Mouse (Mus musculus): ENCODE results near the gene Ppp1r13l. TPM values are rescaled to one million over a fixed set of nuclear protein-coding genes. Genes with fewer than 3 reads are reported as not detected.
A peak's percentile ranks its signal among the peaks of the same experiment; 100 is the strongest.

Ppp1r13l gene
- polyA plus RNA-seq, 1 experiment from 2014 or later, result 3.1 TPM

GRCm38 (mm10) chr7:19341250-19341649, 18.3 kb upstream of the Ppp1r13l start:
- WGBS, result 19% methylated on average over 10 of the region's 10 CpGs
- peaks cover 13% of the 10 kb centered on the region for H3K27me3 ChIP-seq (replicated peaks)
- H3K27ac ChIP-seq, result no peak overlapping the region
- no peaks in the 10 kb centered on the region for H3K36me3 ChIP-seq
- peaks cover 31% of the 10 kb centered on the region for H3K4me1 ChIP-seq
- H3K9ac ChIP-seq, result no peak overlapping the region
- ATAC-seq (ENCODE audit: low FRiP score, low read depth), result no peak
- peak overlapping the region; percentile 93 for H3K4me2 ChIP-seq (replicated peaks)
- peak overlapping the region; percentile 1; the same call in 1 of the 2 replicates for H3K4me3 ChIP-seq
- H3K9me3 ChIP-seq, result no peaks in the 10 kb centered on the region

DNA sequence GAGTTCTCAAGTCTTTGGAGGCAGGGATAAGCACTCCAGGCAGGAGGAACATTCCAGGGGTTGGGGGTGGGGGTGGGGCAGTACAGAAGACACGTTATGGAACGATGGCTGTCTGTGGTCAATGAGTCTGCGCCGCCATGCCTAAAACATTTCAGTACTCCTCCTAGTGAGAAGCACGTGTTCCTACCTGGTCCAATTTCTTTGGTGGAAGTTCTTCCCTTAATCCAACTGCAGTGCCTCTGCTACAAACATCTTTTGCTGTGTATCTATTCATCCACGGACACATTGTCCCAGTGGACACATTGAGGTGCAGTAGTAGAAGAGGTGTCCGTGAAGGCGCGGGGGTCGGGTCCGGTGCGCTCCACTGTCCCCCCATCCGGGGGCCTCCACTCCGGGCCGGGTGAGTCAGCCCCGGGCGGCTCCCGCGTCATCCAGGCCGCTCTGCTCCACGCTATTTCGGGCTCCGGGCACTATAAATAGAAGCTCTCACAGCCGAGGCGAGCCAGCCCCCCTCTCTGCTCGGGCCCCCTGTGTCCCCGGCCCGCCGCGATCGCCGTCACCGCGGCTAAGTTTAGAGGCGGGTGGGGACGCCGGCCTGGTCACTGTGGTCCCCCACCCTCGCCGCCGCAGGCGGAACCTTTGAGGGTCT, 17.7 kb upstream of the Ppp1r13l start:
- Histone ChIP-seq H3K27ac (no peak overlapping the region), H3K36me3 (no peaks in the 10 kb centered on the region), H3K4me1 (peaks cover 33% of the 10 kb centered on the region), H3K9ac (peak overlapping the region; percentile 47), H3K9me3 (no peaks in the 10 kb centered on the region), H3K4me2 (replicated peaks) (peak overlapping the region; percentile 93), H3K27me3 (replicated peaks) (peaks cover 13% of the 10 kb centered on the region), H3K4me3 (peak overlapping the region; percentile 46)
- no peak for ATAC-seq (ENCODE audit: low FRiP score, low read depth)
- WGBS, result 1% methylated on average over 41 of the region's 41 CpGs

- no peak overlapping the region for H3K27ac ChIP-seq
- WGBS, result under 1% methylated on average over 27 of the region's 27 CpGs
- peak overlapping the region; percentile 46 for H3K4me3 ChIP-seq
- H3K36me3 ChIP-seq, result no peaks in the 10 kb centered on the region
- peak overlapping the region; percentile 47 for H3K9ac ChIP-seq
- H3K4me2 ChIP-seq (replicated peaks), result peak overlapping the region; percentile 93
- H3K27me3 ChIP-seq (replicated peaks), result peaks cover 13% of the 10 kb centered on the region
- peaks cover 33% of the 10 kb centered on the region for H3K4me1 ChIP-seq
- no peaks in the 10 kb centered on the region for H3K9me3 ChIP-seq
- peak; percentile 17; the same call in 1 of the 2 replicates for ATAC-seq (ENCODE audit: low FRiP score, low read depth)
These were observed 17.0 kb upstream of the Ppp1r13l start for GRCm38 (mm10) chr7:19342481-19343027.

DNA sequence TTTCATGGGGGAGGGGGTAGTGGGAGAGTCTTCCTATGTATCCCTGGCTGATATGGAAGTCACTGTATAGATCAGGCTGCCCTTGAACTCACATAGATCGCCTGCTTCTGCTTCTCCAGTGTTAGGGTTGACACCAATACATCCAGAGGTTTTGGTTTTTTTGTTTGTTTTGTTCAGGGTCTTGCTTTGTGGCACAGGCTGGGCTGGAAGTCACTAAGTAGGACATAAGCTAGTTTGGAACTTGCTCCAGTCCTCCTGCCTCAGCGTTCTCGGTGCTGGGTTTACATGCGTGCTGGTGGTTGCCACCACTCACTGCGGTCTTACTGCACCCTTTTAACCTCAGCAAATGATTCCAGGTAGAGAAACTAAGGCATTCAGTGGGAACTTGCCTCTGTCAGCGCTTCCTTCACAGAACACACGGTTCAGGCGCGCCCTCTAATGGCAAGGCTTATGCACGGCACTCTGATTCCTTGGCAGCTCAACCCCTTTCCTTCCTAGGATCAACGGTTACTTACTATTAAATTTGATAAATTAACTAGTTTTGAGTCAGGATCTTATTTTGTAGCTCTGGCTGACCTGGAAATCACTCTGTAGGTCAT, 16.2 kb upstream of the Ppp1r13l start:
- Histone ChIP-seq H3K4me1 (peaks cover 33% of the 10 kb centered on the region), H3K9ac (no peak overlapping the region), H3K9me3 (no peaks in the 10 kb centered on the region), H3K36me3 (peaks cover 6% of the 10 kb centered on the region), H3K27me3 (replicated peaks) (peaks cover 13% of the 10 kb centered on the region), H3K4me2 (replicated peaks) (peak overlapping the region; percentile 93), H3K27ac (no peak overlapping the region), H3K4me3 (no peak overlapping the region)
- no peak for ATAC-seq (ENCODE audit: low FRiP score, low read depth)
- WGBS, result 3% methylated on average over 11 of the region's 11 CpGs

DNA sequence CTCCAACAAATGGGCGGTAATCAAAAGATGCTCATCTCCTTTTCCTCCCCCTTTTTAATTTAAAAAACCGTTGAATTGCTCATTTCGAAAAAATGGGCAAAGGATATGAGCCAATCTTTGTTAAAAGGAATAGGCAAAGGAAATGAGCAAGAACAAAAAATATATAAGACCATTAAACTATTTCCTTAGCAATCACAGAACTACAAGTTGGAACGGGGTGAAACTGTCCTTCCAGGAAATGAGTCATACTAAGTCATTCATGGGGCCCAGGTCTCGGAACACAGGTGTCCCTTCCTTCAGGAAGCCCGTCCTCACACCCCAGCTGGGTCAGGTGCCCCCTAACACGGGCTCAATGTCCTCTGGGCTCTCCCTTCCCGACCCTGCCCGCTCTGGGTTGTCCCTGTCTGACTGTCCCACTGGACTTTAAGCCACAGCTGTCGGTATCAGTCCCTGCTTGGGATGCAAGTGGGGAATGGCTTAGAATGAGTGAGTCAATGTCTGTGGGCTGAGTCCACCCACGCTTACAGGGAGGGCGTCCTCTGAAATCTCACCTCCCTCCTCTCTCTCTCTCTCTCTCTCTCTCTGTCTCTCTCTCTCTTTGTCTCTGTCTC, 15.2 kb upstream of the Ppp1r13l start, which contains the start of gene Ercc1:
Gene Ercc1, plus strand, starts transcription at position 542 of the 611 bp plus-strand sequence.
- peaks cover 13% of the 10 kb centered on the region for H3K27me3 ChIP-seq (replicated peaks)
- H3K4me2 ChIP-seq (replicated peaks), result peak within 1 kb of the TSS; percentile 87
- peak within 1 kb of the TSS; percentile 65 for H3K4me3 ChIP-seq
- H3K9me3 ChIP-seq, result no peaks in the 10 kb centered on the region
- peaks cover 33% of the 10 kb centered on the region for H3K4me1 ChIP-seq
- peak within 1 kb of the TSS; percentile 67 for H3K9ac ChIP-seq
- peaks cover 16% of the 10 kb centered on the region for H3K36me3 ChIP-seq
- 23% methylated on average over 12 of the region's 12 CpGs for WGBS
- ATAC-seq (ENCODE audit: low FRiP score, low read depth), result peak; percentile 7; the same call in 1 of the 2 replicates
- H3K27ac ChIP-seq, result peak within 1 kb of the TSS; percentile 70

GRCm38 (mm10) chr7:19344938-19345471, 14.5 kb upstream of the Ppp1r13l start:
- under 1% methylated on average over 31 of the region's 31 CpGs for WGBS
- Histone ChIP-seq H3K9me3 (no peaks in the 10 kb centered on the region), H3K27me3 (replicated peaks) (peaks cover 13% of the 10 kb centered on the region)

GRCm38 (mm10) chr7:19349188-19349915, 10.2 kb upstream of the Ppp1r13l start:
- Histone ChIP-seq H3K36me3 (peaks cover 61% of the 10 kb centered on the region), H3K9me3 (no peaks in the 10 kb centered on the region), H3K27ac (no peak overlapping the region), H3K4me1 (peaks cover 15% of the 10 kb centered on the region), H3K4me3 (no peak overlapping the region), H3K4me2 (replicated peaks) (no peak overlapping the region), H3K27me3 (replicated peaks) (no peaks in the 10 kb centered on the region), H3K9ac (no peak overlapping the region)
- no peak for ATAC-seq (ENCODE audit: low FRiP score, low read depth)
- WGBS, result 92% methylated on average over 13 of the region's 13 CpGs

More at GRCm38 (mm10) chr7:19344938-19345471, 14.5 kb upstream of the Ppp1r13l start:
- peak overlapping the region; percentile 70 for H3K27ac ChIP-seq
- H3K4me1 ChIP-seq, result peaks cover 33% of the 10 kb centered on the region
- ATAC-seq (ENCODE audit: low FRiP score, low read depth), result peak; percentile 91
- peaks cover 23% of the 10 kb centered on the region for H3K36me3 ChIP-seq
- H3K4me3 ChIP-seq, result peak overlapping the region; percentile 65
- peak overlapping the region; percentile 67 for H3K9ac ChIP-seq
- peak overlapping the region; percentile 87 for H3K4me2 ChIP-seq (replicated peaks)

DNA sequence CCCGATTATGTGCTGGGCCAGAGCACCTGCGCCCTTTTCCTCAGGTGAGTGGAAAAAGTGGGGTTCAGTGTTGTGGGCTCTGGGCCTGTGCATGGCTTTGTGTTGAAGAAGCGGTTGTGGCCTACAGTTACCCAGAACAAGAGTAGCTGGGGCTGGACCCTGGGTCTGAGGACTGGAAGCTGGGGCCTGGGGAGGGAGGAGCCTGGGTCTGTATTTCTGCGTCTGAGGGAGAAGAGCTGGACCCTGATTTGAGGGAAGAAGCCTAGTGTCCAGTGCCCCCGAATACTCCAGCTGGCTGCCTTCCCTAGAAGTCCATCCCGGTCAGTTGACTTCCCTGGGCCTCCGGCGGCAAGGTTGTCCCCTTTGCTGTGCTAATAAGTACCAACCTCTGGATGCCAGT, 9.3 kb upstream of the Ppp1r13l start:
- no peak overlapping the region for H3K9ac ChIP-seq
- peaks cover 11% of the 10 kb centered on the region for H3K4me1 ChIP-seq
- peaks cover 70% of the 10 kb centered on the region for H3K36me3 ChIP-seq
- no peaks in the 10 kb centered on the region for H3K9me3 ChIP-seq
- no peak overlapping the region for H3K4me3 ChIP-seq
- H3K27me3 ChIP-seq (replicated peaks), result no peaks in the 10 kb centered on the region
- no peak overlapping the region for H3K27ac ChIP-seq
- WGBS, result 93% methylated on average over 8 of the region's 8 CpGs
- no peak for ATAC-seq (ENCODE audit: low FRiP score, low read depth)
- no peak overlapping the region for H3K4me2 ChIP-seq (replicated peaks)

DNA sequence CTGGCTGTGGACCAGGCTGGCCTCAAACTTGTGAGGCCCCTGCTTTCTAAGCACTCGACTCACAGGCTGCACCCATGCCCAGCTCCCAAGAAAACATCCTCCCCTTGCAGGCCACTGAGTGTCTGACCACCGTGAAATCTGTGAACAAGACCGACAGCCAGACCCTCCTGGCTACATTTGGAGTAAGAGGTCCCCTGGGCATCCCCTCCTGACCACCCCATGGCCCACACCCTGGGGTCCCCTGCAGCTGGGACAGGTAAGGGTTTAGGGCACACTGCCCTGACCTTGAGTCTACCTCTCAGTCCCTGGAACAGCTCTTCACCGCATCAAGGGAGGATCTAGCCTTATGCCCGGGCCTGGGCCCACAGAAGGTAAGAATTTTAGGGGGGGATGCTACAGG, 4.6 kb upstream of the Ppp1r13l start:
- Histone ChIP-seq H3K9me3 (no peaks in the 10 kb centered on the region), H3K27me3 (replicated peaks) (no peaks in the 10 kb centered on the region), H3K9ac (no peak overlapping the region), H3K4me2 (replicated peaks) (no peak overlapping the region), H3K4me3 (no peak overlapping the region), H3K27ac (no peak overlapping the region), H3K36me3 (peaks cover 70% of the 10 kb centered on the region), H3K4me1 (peaks cover 11% of the 10 kb centered on the region)
- 91% methylated on average over 5 of the region's 5 CpGs for WGBS
- ATAC-seq (ENCODE audit: low FRiP score, low read depth), result no peak

DNA sequence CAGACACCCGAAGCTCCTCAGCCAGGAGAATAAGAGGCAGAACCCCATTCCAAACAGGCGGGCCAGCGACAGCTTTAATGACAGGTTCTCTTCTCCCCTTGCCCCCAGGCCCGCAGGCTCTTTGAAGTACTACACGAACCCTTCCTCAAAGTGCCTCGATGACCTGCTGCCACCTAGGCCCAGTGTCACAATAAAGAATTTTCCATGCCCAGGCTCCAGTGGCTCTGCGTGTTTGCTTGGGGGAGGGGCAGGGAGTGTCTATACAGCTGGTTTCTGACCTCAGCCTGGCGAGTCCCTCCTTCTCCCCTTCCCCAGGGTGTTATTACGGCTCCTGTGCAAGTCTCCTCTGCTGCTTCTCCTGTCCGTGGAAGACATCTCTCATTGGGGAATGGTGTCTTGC, 3.2 kb upstream of the Ppp1r13l start:
- H3K9ac ChIP-seq, result no peak overlapping the region
- peaks cover 60% of the 10 kb centered on the region for H3K36me3 ChIP-seq
- no peak overlapping the region for H3K4me3 ChIP-seq
- 66% methylated on average over 10 of the region's 10 CpGs for WGBS
- peaks cover 18% of the 10 kb centered on the region for H3K4me1 ChIP-seq
- no peak overlapping the region for H3K4me2 ChIP-seq (replicated peaks)
- no peaks in the 10 kb centered on the region for H3K27me3 ChIP-seq (replicated peaks)
- ATAC-seq (ENCODE audit: low FRiP score, low read depth), result no peak
- no peak overlapping the region for H3K27ac ChIP-seq
- no peaks in the 10 kb centered on the region for H3K9me3 ChIP-seq

DNA sequence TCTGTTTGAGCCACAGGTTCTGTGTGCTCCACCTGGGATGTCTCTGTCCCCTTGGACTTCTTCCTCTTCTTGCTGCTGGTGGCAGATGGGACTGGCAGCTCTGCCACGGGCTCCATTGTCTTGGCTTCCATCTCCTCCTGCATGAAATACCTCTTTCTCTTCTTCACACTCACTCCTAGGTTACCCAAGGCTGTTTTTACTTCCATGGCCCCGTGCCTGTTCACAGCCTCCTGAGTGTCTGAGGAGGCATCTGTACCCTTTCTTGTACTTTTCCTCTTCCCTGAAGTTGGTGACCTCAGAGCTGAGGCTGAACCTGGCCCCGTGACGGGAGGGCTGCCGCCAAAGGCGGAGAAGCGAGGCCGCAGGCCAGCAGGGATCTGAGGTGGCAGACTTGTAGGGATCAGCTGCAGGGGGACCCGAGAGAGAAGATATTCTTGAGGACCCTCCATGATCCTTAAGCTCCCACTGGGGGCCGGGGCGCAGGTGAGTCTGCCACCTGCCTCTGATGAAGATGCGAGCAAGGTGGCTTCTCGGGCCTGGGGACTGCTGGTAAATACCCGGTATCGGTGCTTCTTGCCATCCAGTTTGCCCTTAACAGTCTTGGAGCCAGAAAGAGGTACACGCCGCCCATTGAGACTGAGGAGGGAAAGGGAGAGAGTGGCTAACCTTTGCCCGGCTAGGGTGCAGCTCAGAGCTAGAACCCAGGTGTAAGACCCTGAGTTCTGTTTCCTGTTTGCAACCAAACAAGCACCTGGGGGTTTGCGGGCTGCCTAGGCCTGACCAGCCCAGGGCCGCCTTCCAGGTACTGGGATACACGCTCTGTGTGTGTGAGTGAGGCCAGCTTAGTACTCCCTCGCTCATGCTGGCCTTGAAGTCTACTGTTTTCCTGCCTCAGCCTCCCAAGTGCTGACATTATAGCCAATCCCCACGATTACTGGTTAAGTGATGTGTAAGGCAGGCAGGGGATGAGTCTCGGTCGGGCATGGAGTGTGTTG, 1.9 kb upstream of the Ppp1r13l start:
- no peak for ATAC-seq (ENCODE audit: low FRiP score, low read depth)
- Histone ChIP-seq H3K4me2 (replicated peaks) (peak overlapping the region; percentile 99), H3K36me3 (peaks cover 46% of the 10 kb centered on the region), H3K27ac (no peak overlapping the region), H3K9ac (peak overlapping the region; percentile 63; the same call in 1 of the 2 replicates), H3K9me3 (no peaks in the 10 kb centered on the region), H3K4me1 (peaks cover 29% of the 10 kb centered on the region), H3K27me3 (replicated peaks) (no peaks in the 10 kb centered on the region), H3K4me3 (no peak overlapping the region)
- 94% methylated on average over 25 of the region's 25 CpGs for WGBS
